Mouse (Mus musculus): ENCODE results near the gene Phrf1. TPM values are rescaled to one million over a fixed set of nuclear protein-coding genes. Genes with fewer than 3 reads are reported as not detected.
"Not testable (repeated sequence)": the region's sequence is repeated elsewhere in the genome, so short reads cannot be mapped to it uniquely, and the experiment has no call there.

The Phrf1 gene
- polyA plus RNA-seq, 1 experiment from 2014 or later: 87.1 TPM

GRCm38 (mm10) chr7:141222126-141222467 is 6.5 kb upstream of the Phrf1 start:
- 15% methylated on average over 8 of the region's 8 CpGs for WGBS

GRCm38 (mm10) chr7:141222696-141223215 is 5.8 kb upstream of the Phrf1 start:
- Histone ChIP-seq H3K4me1 (peaks cover 21% of the 10 kb centered on the region), H3K9me3 (no peaks in the 10 kb centered on the region), H3K36me3 (peaks cover 7% of the 10 kb centered on the region), H3K27me3 (no peaks in the 10 kb centered on the region), H3K4me2 (replicated peaks) (no peak overlapping the region), H3K27ac (peak overlapping the region; percentile 90), H3K9ac (no peak overlapping the region), H3K4me3 (no peak overlapping the region)
- no peak for ATAC-seq (ENCODE audit: insufficient number of reproducible peaks, insufficient read depth, low FRiP score, low TSS enrichment)
- WGBS: 90% methylated on average over 4 of the region's 4 CpGs

More at GRCm38 (mm10) chr7:141222126-141222467, 6.5 kb upstream of the Phrf1 start:
- Histone ChIP-seq H3K9ac (peak overlapping the region; percentile 28), H3K4me3 (peak overlapping the region; percentile 52), H3K4me2 (replicated peaks) (peak overlapping the region; percentile 95), H3K9me3 (no peaks in the 10 kb centered on the region), H3K27ac (peak overlapping the region; percentile 90), H3K36me3 (peaks cover 14% of the 10 kb centered on the region), H3K27me3 (no peaks in the 10 kb centered on the region), H3K4me1 (peaks cover 23% of the 10 kb centered on the region)
- ATAC-seq (ENCODE audit: insufficient number of reproducible peaks, insufficient read depth, low FRiP score, low TSS enrichment): 0 out of 2 replicates have a peak, but pooled peaks have one; percentile 0

GRCm38 (mm10) chr7:141226535-141226934 is 2.0 kb upstream of the Phrf1 start:
- ATAC-seq (ENCODE audit: insufficient number of reproducible peaks, insufficient read depth, low FRiP score, low TSS enrichment): no peak
- Histone ChIP-seq H3K27ac (no peak overlapping the region), H3K9ac (no peak overlapping the region), H3K4me3 (no peak overlapping the region), H3K27me3 (no peaks in the 10 kb centered on the region), H3K36me3 (peaks cover 9% of the 10 kb centered on the region), H3K4me2 (replicated peaks) (no peak overlapping the region), H3K9me3 (no peaks in the 10 kb centered on the region), H3K4me1 (peaks cover 21% of the 10 kb centered on the region)
- 79% methylated on average over 6 of the region's 6 CpGs for WGBS

GRCm38 (mm10) chr7:141227796-141228195 is 788 bp upstream of the Phrf1 start:
- Histone ChIP-seq H3K36me3 (peaks cover 21% of the 10 kb centered on the region), H3K4me2 (replicated peaks) (peak overlapping the region; percentile 96), H3K9me3 (no peaks in the 10 kb centered on the region), H3K27ac (no peak overlapping the region), H3K4me1 (peaks cover 13% of the 10 kb centered on the region), H3K4me3 (peak overlapping the region; percentile 99; the same call in 1 of the 2 replicates), H3K9ac (0 out of 2 replicates have a peak overlapping the region, but pooled peaks have one; percentile 99), H3K27me3 (no peaks in the 10 kb centered on the region)
- 75% methylated on average over 4 of the region's 4 CpGs for WGBS
- no peak for ATAC-seq (ENCODE audit: insufficient number of reproducible peaks, insufficient read depth, low FRiP score, low TSS enrichment)

- no peak for ATAC-seq (ENCODE audit: insufficient number of reproducible peaks, insufficient read depth, low FRiP score, low TSS enrichment)
- peak overlapping the region; percentile 99 for H3K9ac ChIP-seq
- no peak overlapping the region for H3K27ac ChIP-seq
- peak overlapping the region; percentile 99 for H3K4me3 ChIP-seq
- peak overlapping the region; percentile 96 for H3K4me2 ChIP-seq (replicated peaks)
- peaks cover 40% of the 10 kb centered on the region for H3K36me3 ChIP-seq
- no peaks in the 10 kb centered on the region for H3K27me3 ChIP-seq
- no peaks in the 10 kb centered on the region for H3K9me3 ChIP-seq
- peaks cover 12% of the 10 kb centered on the region for H3K4me1 ChIP-seq
- WGBS: 62% methylated on average over 6 of the region's 6 CpGs
Observed at GRCm38 (mm10) chr7:141229702-141230101, 1.1 kb downstream of the Phrf1 start.

GRCm38 (mm10) chr7:141230570-141230969 is 2.0 kb downstream of the Phrf1 start:
- Histone ChIP-seq H3K9me3 (no peaks in the 10 kb centered on the region), H3K27ac (no peak overlapping the region), H3K4me2 (replicated peaks) (0 out of 2 replicates have a peak overlapping the region, but pooled peaks have one; percentile 96), H3K4me1 (peaks cover 12% of the 10 kb centered on the region), H3K4me3 (no peak overlapping the region), H3K27me3 (no peaks in the 10 kb centered on the region), H3K9ac (no peak overlapping the region), H3K36me3 (peaks cover 48% of the 10 kb centered on the region)
- 90% methylated on average over 4 of the region's 4 CpGs for WGBS
- ATAC-seq (ENCODE audit: insufficient number of reproducible peaks, insufficient read depth, low FRiP score, low TSS enrichment): no peak

GRCm38 (mm10) chr7:141231111-141231510 is 2.5 kb downstream of the Phrf1 start:
- peaks cover 52% of the 10 kb centered on the region for H3K36me3 ChIP-seq

GRCm38 (mm10) chr7:141231551-141231950 is 3.0 kb downstream of the Phrf1 start:
- 92% methylated on average over 10 of the region's 10 CpGs for WGBS
- Histone ChIP-seq H3K27me3 (no peaks in the 10 kb centered on the region), H3K36me3 (peaks cover 53% of the 10 kb centered on the region), H3K9me3 (no peaks in the 10 kb centered on the region), H3K4me1 (peaks cover 12% of the 10 kb centered on the region), H3K4me3 (no peak overlapping the region), H3K9ac (no peak overlapping the region), H3K4me2 (replicated peaks) (no peak overlapping the region), H3K27ac (no peak overlapping the region)
- no peak for ATAC-seq (ENCODE audit: insufficient number of reproducible peaks, insufficient read depth, low FRiP score, low TSS enrichment)

More at GRCm38 (mm10) chr7:141231111-141231510, 2.5 kb downstream of the Phrf1 start:
- Histone ChIP-seq H3K27me3 (no peaks in the 10 kb centered on the region), H3K27ac (no peak overlapping the region), H3K4me1 (peaks cover 12% of the 10 kb centered on the region), H3K4me3 (no peak overlapping the region), H3K4me2 (replicated peaks) (no peak overlapping the region), H3K9ac (no peak overlapping the region), H3K9me3 (no peaks in the 10 kb centered on the region)
- WGBS: 91% methylated on average over 3 of the region's 3 CpGs
- ATAC-seq (ENCODE audit: insufficient number of reproducible peaks, insufficient read depth, low FRiP score, low TSS enrichment): no peak

GRCm38 (mm10) chr7:141250486-141250885 is 21.9 kb downstream of the Phrf1 start:
- not testable (repeated sequence) for H3K4me3 ChIP-seq; H3K4me1 ChIP-seq; ATAC-seq (ENCODE audit: insufficient number of reproducible peaks, insufficient read depth, low FRiP score, low TSS enrichment); H3K27ac ChIP-seq; H3K9me3 ChIP-seq; H3K27me3 ChIP-seq; H3K4me2 ChIP-seq (replicated peaks); H3K9ac ChIP-seq
- peaks cover 88% of the 10 kb centered on the region for H3K36me3 ChIP-seq
- WGBS: 91% methylated on average over 4 of the region's 4 CpGs

- no peak overlapping the region for H3K9ac ChIP-seq
- no peak for ATAC-seq (ENCODE audit: insufficient number of reproducible peaks, insufficient read depth, low FRiP score, low TSS enrichment)
- H3K27me3 ChIP-seq: no peaks in the 10 kb centered on the region
- H3K27ac ChIP-seq: no peak overlapping the region
- no peaks in the 10 kb centered on the region for H3K4me1 ChIP-seq
- no peak overlapping the region for H3K4me3 ChIP-seq
- H3K9me3 ChIP-seq: no peaks in the 10 kb centered on the region
- peaks cover 86% of the 10 kb centered on the region for H3K36me3 ChIP-seq
- 92% methylated on average over 10 of the region's 10 CpGs for WGBS
- no peak overlapping the region for H3K4me2 ChIP-seq (replicated peaks)
Observed at GRCm38 (mm10) chr7:141256159-141256558, 27.6 kb downstream of the Phrf1 start.

GRCm38 (mm10) chr7:141261480-141261879 is 32.9 kb downstream of the Phrf1 start:
- no peak overlapping the region for H3K4me3 ChIP-seq
- 90% methylated on average over 3 of the region's 3 CpGs for WGBS
- ATAC-seq (ENCODE audit: insufficient number of reproducible peaks, insufficient read depth, low FRiP score, low TSS enrichment): no peak
- H3K27me3 ChIP-seq: no peaks in the 10 kb centered on the region
- H3K36me3 ChIP-seq: peaks cover 76% of the 10 kb centered on the region
- no peak overlapping the region for H3K27ac ChIP-seq
- peaks cover 15% of the 10 kb centered on the region; the same call in 1 of the 2 replicates for H3K4me1 ChIP-seq
- H3K9ac ChIP-seq: no peak overlapping the region
- no peaks in the 10 kb centered on the region for H3K9me3 ChIP-seq
- no peak overlapping the region for H3K4me2 ChIP-seq (replicated peaks)

GRCm38 (mm10) chr7:141263640-141264039 is 35.1 kb downstream of the Phrf1 start:
- peaks cover 16% of the 10 kb centered on the region; the same call in 1 of the 2 replicates for H3K4me1 ChIP-seq
- H3K9ac ChIP-seq: no peak overlapping the region
- peaks cover 55% of the 10 kb centered on the region for H3K36me3 ChIP-seq
- ATAC-seq (ENCODE audit: insufficient number of reproducible peaks, insufficient read depth, low FRiP score, low TSS enrichment): no peak
- H3K4me3 ChIP-seq: no peak overlapping the region
- H3K9me3 ChIP-seq: no peaks in the 10 kb centered on the region
- H3K27ac ChIP-seq: no peak overlapping the region
- no peak overlapping the region for H3K4me2 ChIP-seq (replicated peaks)
- no peaks in the 10 kb centered on the region for H3K27me3 ChIP-seq
- 88% methylated on average over 13 of the region's 13 CpGs for WGBS

All from embryonic facial prominence, embryonic 12.5 days (tissue).